Mouse (Mus musculus): Measurements from ENCODE around the gene Alox5.

Alox5 gene

DNA sequence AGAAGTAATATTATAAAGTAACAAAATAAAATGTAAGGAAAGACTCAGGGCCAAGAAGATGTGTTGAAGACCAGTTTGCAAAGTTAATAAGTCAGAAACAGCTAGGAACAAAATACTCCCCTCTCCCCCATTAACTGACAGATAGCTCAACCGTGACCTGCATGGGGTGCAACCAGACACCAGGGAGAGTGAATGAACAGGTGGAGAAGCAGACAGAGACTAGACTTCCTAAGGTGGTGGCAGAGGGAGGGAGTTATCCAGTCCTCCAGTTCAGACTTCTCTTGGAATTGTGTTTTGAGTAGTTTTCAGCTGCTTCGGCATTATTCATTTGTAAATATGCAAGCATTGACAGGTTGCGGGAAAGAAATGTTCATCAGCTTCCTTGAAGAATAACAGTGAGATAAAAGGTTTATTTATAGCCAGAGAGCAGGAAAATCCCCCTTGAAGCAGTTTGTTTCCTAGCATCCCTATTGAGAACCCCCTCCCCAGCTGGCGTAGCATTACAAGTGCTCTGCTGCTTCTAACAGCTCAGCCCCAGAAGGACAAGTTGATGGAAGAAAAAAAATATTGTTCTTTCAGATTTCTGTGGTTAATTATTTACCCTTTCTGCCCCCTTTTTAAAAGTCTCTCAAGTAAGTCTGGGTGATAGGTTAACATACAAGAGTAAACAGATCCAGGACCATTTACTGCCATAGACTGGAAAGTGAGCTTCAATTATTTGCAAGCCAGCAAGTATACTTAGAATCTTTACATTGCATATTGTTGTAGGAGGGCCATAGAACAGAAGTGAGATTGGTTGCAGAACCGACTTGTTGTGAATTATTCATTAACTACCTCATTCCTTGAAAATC lies 75.6 kb downstream of the Alox5 start:
- no peak for DNase-seq (ENCODE audit: extremely low spot score, low spot score)

DNA sequence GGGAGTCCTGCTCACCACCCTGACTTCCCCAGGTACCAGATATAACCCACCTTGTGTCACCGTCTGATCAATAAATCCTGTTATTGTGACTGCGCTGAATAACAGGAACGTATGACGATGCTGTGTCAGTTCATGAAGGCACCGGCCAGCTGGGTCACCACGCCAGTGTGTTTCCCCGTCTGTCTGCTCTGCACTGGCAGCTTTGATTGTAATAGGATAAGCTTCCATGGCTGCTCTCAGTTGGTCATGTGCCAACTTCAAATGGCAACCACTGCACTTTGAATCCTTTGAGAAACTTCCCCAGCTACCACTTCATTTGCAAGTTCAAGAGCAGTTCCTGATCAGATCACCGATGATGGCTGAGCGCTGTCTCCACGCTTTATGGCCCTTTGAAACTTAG lies 77.4 kb downstream of the Alox5 start:
- no peak for DNase-seq (ENCODE audit: extremely low spot score, low spot score)

DNA sequence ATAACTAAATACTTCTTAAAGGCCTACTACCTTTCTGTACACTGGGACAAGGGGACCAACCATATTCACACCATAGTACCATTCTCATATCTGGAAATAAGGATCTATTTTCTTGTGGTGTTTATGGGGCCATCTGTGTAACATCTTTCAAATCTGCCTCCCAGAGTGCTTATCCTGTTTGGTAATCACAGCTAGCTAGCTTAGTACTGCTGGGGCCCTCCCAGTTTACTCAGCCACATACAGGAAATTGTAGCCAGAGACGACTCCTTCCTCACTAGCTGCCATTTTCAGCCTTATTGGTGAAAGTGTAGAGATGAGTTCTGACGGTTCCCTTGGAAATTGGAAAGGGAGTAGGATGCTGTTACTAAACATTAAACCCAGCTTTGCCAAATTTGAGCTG lies 79.4 kb downstream of the Alox5 start:
- DNase-seq (ENCODE audit: extremely low spot score, low spot score): no peak

DNA sequence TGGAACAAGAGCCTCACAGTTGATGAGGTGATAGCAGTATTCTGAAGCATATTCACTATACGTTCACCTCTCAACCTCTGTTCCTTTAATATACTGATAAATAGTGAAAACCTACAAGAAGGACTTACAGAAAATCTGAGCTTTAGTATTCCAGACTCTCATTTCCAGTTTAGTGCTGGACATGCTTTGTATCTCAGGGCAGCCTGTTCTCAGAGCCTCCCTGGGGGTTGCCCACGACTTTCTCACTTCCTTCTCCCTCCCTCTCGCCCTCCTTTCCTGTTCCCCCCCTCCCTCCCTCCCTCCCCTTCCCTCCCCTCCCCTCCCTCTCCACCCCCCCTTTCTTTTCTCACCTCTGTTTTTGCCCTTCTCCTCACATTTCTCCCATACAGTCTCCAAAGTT lies 80.8 kb downstream of the Alox5 start:
- no peak for DNase-seq (ENCODE audit: extremely low spot score, low spot score)

DNA sequence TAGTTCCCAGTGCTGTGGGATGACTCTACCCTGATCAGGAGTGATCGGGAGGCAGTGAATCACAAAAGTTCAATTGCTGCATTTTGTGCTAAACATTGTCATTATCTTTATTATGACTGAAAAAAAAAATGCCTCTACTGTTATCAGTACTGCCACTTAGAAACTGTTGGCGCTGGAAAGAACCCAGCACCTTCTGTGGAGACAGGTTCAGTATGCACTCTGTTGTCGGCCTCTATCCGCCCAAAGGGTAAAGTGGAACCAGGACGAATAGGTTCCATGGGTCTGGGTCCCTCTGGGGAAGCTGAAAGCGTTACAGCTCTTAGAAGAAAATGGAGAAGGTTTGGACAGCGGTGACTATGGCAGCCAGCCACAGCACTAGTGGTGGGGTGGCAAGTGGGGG lies 82.1 kb downstream of the Alox5 start:
- DNase-seq (ENCODE audit: extremely low spot score, low spot score): no peak

DNA sequence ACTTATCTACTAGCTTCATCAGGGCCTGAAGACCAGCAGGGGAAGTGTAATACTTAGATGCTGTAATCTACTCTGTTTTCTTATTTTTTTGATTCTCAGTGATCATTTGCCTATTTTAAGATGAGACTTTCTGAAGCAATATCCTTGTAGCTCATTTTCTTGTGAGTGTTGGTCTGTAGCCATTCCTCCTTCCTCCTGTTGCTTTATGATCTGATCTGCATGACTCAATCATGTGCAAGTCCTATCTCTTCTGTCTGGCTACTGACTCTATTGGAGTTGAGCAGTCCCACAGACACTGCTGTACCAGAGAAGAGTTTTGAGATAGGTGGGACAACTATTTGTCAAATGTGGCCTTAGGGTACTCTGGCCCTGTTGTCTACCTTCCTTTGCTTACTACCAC lies 86.4 kb downstream of the Alox5 start:
- no peak for DNase-seq (ENCODE audit: extremely low spot score, low spot score)

DNA sequence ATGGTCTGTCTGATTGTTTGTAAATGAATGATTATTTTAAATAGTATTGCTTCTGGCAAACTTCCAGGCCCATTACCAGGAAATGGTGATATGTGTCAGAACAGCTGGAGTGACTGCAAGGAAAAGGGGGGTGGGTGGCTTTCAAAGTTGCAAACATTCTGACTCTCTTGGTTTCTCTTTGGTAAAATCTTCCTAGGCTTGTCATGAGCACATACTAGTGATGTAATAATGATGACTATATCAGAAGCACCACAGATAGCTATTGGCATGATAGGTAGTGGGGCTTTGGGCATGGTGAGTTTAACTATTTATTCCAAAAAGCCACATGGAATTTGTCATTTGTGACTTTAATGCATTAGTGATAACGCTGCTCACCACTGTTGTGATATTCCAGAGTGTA lies 86.8 kb downstream of the Alox5 start:
- no peak for DNase-seq (ENCODE audit: extremely low spot score, low spot score)

DNA sequence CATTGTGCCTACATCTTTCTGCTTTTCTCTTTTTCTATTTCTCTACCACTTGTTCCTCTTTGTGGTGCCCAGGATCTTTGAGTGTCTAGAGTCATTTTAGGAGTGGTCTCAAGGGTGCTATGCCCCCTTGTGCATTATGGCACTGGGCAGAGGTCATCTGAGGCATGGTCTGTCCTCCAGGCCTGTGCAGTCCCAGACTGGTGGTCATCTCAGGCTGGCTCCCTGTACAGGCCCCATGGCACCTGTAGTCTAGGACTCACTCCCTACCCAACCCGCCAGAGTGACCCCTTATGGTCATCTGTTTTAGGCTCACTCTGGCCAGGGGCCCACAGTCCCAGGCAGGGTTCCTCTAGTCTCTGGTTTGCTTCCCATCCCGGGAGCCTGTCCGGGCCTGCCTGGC lies 89.5 kb downstream of the Alox5 start:
- DNase-seq (ENCODE audit: extremely low spot score, low spot score): no peak

- DNase-seq (ENCODE audit: extremely low spot score, low spot score): no peak
These were observed 90.6 kb downstream of the Alox5 start for GRCm38 (mm10) chr6:116370216-116370976.

DNA sequence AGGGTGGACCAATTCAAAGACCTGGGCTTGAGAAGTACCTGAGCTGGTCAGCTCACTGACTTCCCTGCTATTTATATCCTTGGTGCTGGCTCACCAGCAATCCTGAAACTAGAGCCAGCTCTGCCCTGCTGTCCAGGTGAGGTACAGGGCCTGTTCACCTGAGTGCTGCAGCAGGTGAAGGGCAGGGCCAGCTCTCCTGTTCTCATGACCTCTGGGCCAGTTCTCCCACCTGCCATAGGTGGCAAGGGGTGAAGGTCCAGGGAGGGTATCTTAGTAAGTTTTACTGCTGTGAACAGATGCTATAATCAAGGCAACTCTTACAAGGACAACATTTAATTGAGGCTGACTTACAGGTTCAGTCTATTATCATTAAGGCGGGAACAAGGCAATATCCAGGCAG lies 91.2 kb downstream of the Alox5 start:
- DNase-seq (ENCODE audit: extremely low spot score, low spot score): no peak

DNA sequence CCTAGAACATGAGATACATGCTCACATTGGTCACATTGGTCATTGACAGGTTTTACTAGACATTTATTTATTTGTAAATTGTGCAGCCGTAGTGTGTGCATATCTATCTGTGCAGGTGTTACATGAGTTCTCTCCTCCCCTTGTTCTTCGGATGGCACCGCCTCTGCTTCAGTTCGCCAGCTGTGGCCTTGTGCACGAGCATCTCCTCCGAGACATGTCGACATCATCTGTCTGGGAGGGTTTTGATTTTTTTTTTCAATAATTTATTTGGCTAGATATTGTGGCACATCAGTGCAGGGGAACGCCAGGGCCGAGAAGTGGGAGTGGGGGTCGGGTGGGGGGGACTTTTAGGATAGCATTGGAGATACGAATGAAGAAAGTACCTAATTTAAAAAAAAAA lies 93.0 kb downstream of the Alox5 start:
- no peak for DNase-seq (ENCODE audit: extremely low spot score, low spot score)

DNA sequence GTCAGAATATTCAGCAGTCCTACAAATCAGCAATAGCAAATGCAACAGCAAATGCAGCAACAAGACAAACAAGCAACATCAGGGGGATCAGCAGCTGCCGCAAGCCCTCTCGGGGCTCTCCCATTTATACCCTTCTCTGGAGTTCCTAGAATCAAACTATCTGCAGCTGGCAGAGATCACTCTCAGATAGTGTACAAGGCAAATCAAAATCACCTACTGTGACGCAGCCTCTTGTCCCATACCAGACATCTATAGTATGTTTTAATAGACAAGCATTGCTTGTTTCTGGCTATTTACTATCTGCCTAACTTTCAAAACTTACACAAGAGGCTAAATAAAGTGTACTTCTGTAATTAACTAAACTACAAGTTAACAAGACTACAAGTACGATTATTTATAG lies 99.0 kb downstream of the Alox5 start:
- DNase-seq (ENCODE audit: extremely low spot score, low spot score): no peak

- no peak for DNase-seq (ENCODE audit: extremely low spot score, low spot score)
These were observed 99.5 kb downstream of the Alox5 start for GRCm38 (mm10) chr6:116361463-116361862.

All from neural tube, embryonic 10.5 days (tissue).